Mouse (Mus musculus) CH12.LX (cell line): ENCODE measurements around the gene E2f2. TPM values are rescaled to one million over a fixed set of nuclear protein-coding genes. Genes with fewer than 3 reads are reported as not detected.

Experiments used
- DNase-seq: peaks from one replicate; pipeline ENCODE4 v3.0.0-alpha.2; 2013; ENCODE audit errors: extremely low read depth
- H3K27ac ChIP-seq: 2 replicates; pipeline ENCODE4 v1.5.1; 2012; ENCODE audit warnings: low read depth, mild to moderate bottlenecking, control low read depth, moderate library complexity; ENCODE audit not compliant: insufficient read depth
- H3K27me3 ChIP-seq: replicated peaks from 2 replicates; pipeline ENCODE3; 2012; ENCODE audit warnings: inconsistent platforms
- H3K36me3 ChIP-seq, 2 experiments: replicated peaks in 1 of 2; 2 replicates each; pipeline versions ENCODE3 to v1.6.1; 2012; ENCODE audit warnings: inconsistent platforms in 1 of 2, low read length in 1 of 2, mild to moderate bottlenecking in 1 of 2, mixed read lengths in 1 of 2, moderate library complexity in 1 of 2; ENCODE audit not compliant: control insufficient read depth in 1 of 2, insufficient read depth in 1 of 2
- H3K4me1 ChIP-seq, 2 experiments: 2 replicates each; pipeline ENCODE4 v1.6.1; 2012; ENCODE audit warnings: inconsistent platforms in 1 of 2, moderate library complexity in 1 of 2; ENCODE audit not compliant: insufficient read depth in 2 of 2, control insufficient read depth in 1 of 2
- H3K4me2 ChIP-seq: 2 replicates; pipeline ENCODE4 v1.6.1; 2012; ENCODE audit warnings: low read depth, mild to moderate bottlenecking, control low read depth; ENCODE audit not compliant: poor library complexity, insufficient read depth, severe bottlenecking
- H3K4me3 ChIP-seq, 3 experiments: fragments of 150-350 bp in 1 of 3; sonication (generic) in 1 of 3; replicated peaks in 1 of 3; 2 replicates each; pipeline versions ENCODE3 to v1.5.1; 2011 to 2012; ENCODE audit warnings: low read depth in 2 of 3, low read length in 2 of 3, mild to moderate bottlenecking in 2 of 3, moderate library complexity in 2 of 3, control low read depth in 1 of 3, improper control_type of control experiment in 1 of 3, inconsistent platforms in 1 of 3, mixed read lengths in 1 of 3; ENCODE audit not compliant: poor library complexity in 1 of 3
- H3K79me2 ChIP-seq: replicated peaks from 2 replicates; pipeline ENCODE4 v1.6.1; 2012; ENCODE audit warnings: mild to moderate bottlenecking, moderate library complexity; ENCODE audit not compliant: control insufficient read depth, poor library complexity, insufficient read depth, severe bottlenecking; ENCODE audit errors: extremely low read depth
- H3K9ac ChIP-seq: 2 replicates; pipeline ENCODE4 v1.6.1; 2012; ENCODE audit warnings: low read depth, mild to moderate bottlenecking, control low read depth, moderate library complexity; ENCODE audit not compliant: insufficient read depth
- H3K9me3 ChIP-seq: replicated peaks from 2 replicates; pipeline ENCODE3; 2012; ENCODE audit warnings: low read length, inconsistent platforms, mixed read lengths
- BHLHE40 ChIP-seq: IDR thresholded peaks from 2 replicates; pipeline ENCODE4 v1.6.1; 2011; ENCODE audit warnings: mild to moderate bottlenecking, low read depth, low read length, improper control_type of control experiment
- CHD2 ChIP-seq: IDR thresholded peaks from 2 replicates; pipeline ENCODE4 v1.6.1; 2011; ENCODE audit warnings: low read length, improper control_type of control experiment
- ELF1 ChIP-seq: IDR thresholded peaks from 2 replicates; pipeline ENCODE4 v1.6.1; 2014; ENCODE audit warnings: low read depth, mild to moderate bottlenecking, inconsistent platforms, low read length, improper control_type of control experiment
- EP300 ChIP-seq: IDR thresholded peaks from 2 replicates; pipeline ENCODE4 v1.6.1; 2011; ENCODE audit warnings: low read length, improper control_type of control experiment
- ETS1 ChIP-seq: conservative IDR thresholded peaks from 2 replicates; pipeline ENCODE4 v1.6.1; 2012; ENCODE audit warnings: low read depth, mild to moderate bottlenecking, inconsistent platforms, low read length, improper control_type of control experiment, moderate library complexity
- GABPA ChIP-seq: IDR thresholded peaks from 2 replicates; pipeline ENCODE4 v1.6.1; 2012; ENCODE audit warnings: low read depth, low read length, improper control_type of control experiment, inconsistent platforms; ENCODE audit not compliant: insufficient replicate concordance
- IRF4 ChIP-seq: IDR thresholded peaks from 2 replicates; pipeline ENCODE4 v1.6.1; 2014; ENCODE audit warnings: low read depth, mild to moderate bottlenecking, inconsistent platforms, low read length, improper control_type of control experiment
- JUN ChIP-seq: IDR thresholded peaks from 2 replicates; pipeline ENCODE4 v1.6.1; 2011; ENCODE audit warnings: low read depth, mild to moderate bottlenecking, low read length, improper control_type of control experiment, moderate library complexity; ENCODE audit not compliant: insufficient read depth
- KAT2A ChIP-seq: IDR thresholded peaks from 2 replicates; pipeline ENCODE4 v1.6.1; 2012; ENCODE audit warnings: low read length, improper control_type of control experiment, inconsistent platforms; ENCODE audit not compliant: insufficient replicate concordance
- MAFK ChIP-seq: IDR thresholded peaks from 2 replicates; pipeline ENCODE4 v1.6.1; 2011; ENCODE audit warnings: low read length, improper control_type of control experiment; ENCODE audit not compliant: insufficient replicate concordance
- MAX ChIP-seq: IDR thresholded peaks from 2 replicates; pipeline ENCODE4 v1.6.1; 2011; ENCODE audit warnings: low read length, improper control_type of control experiment
- MAZ ChIP-seq: IDR thresholded peaks from 2 replicates; pipeline ENCODE4 v1.6.1; 2012; ENCODE audit warnings: low read depth, mild to moderate bottlenecking, inconsistent platforms, low read length, improper control_type of control experiment, moderate library complexity
- MEF2A ChIP-seq: IDR thresholded peaks from 2 replicates; pipeline ENCODE4 v1.6.1; 2014; ENCODE audit warnings: low read depth, mild to moderate bottlenecking, inconsistent platforms, low read length, improper control_type of control experiment, borderline replicate concordance
- MXI1 ChIP-seq: IDR thresholded peaks from 2 replicates; pipeline ENCODE4 v1.6.1; 2011; ENCODE audit warnings: mild to moderate bottlenecking, low read depth, low read length, improper control_type of control experiment
- MYC ChIP-seq: IDR thresholded peaks from 2 replicates; pipeline ENCODE4 v1.6.1; 2011; ENCODE audit warnings: low read depth, mild to moderate bottlenecking, improper control_type of control experiment, low read length
- PAX5 ChIP-seq: IDR thresholded peaks from 2 replicates; pipeline ENCODE4 v1.6.1; 2012; ENCODE audit warnings: low read length, inconsistent platforms, mixed read lengths
- RCOR1 ChIP-seq: conservative IDR thresholded peaks from 2 replicates; pipeline ENCODE4 v1.6.1; 2012; ENCODE audit warnings: low read depth, mild to moderate bottlenecking, inconsistent platforms, low read length, improper control_type of control experiment
- SMC3 ChIP-seq: IDR thresholded peaks from 2 replicates; pipeline ENCODE4 v1.6.1; 2011; ENCODE audit warnings: low read depth, low read length, improper control_type of control experiment
- TBP ChIP-seq: conservative IDR thresholded peaks from 2 replicates; pipeline ENCODE4 v1.6.1; 2011; ENCODE audit warnings: low read depth, low read length, improper control_type of control experiment
- TCF12 ChIP-seq: IDR thresholded peaks from 2 replicates; pipeline ENCODE4 v1.6.1; 2014; ENCODE audit warnings: low read depth, mild to moderate bottlenecking, inconsistent platforms, low read length, improper control_type of control experiment
- USF1 ChIP-seq: IDR thresholded peaks from 2 replicates; pipeline ENCODE4 v1.6.1; 2014; ENCODE audit warnings: low read depth, mild to moderate bottlenecking, inconsistent platforms, low read length, improper control_type of control experiment
- USF2 ChIP-seq: conservative IDR thresholded peaks from 2 replicates; pipeline ENCODE4 v1.6.1; 2011; ENCODE audit warnings: low read depth, low read length, improper control_type of control experiment
- ZKSCAN1 ChIP-seq: IDR thresholded peaks from 2 replicates; pipeline ENCODE4 v1.6.1; 2012; ENCODE audit warnings: low read depth, inconsistent platforms, low read length, improper control_type of control experiment, borderline replicate concordance
- ZMIZ1 ChIP-seq: IDR thresholded peaks from 2 replicates; pipeline ENCODE4 v1.6.1; 2012; ENCODE audit warnings: low read depth, mild to moderate bottlenecking, inconsistent platforms, low read length, improper control_type of control experiment
- ZNF384 ChIP-seq: IDR thresholded peaks from 2 replicates; pipeline ENCODE4 v1.6.1; 2012; ENCODE audit warnings: low read depth, low read length, improper control_type of control experiment, inconsistent platforms
- dilution Hi-C: fragments of 300-500 bp; cut with MboI; formaldehyde crosslinking; loops from 2 replicates; pipeline ENCODE4 v1.14.3; 2020; ENCODE audit warnings: low sequenced_read_pairs; ENCODE audit not compliant: extremely low pct_unique_long_range_greater_than_20kb, extremely low pct_ligation_motif_present
- in situ Hi-C: fragments of 300-500 bp; cut with MboI; formaldehyde crosslinking; loops from 3 replicates; pipeline ENCODE4 v1.14.3; 2019; ENCODE audit warnings: low sequenced_read_pairs, low pct_ligation_motif_present, low pct_unique_long_range_greater_than_20kb, mixed read lengths
- polyA plus RNA-seq: library from polyadenylated mRNA; unstranded; fragments of >175 nt; gene quantifications from 2 replicates; pipeline ENCODE4 v1.2.1, GENCODE M21; 2012; ENCODE audit warnings: low read depth; ENCODE audit not compliant: insufficient read length
- total RNA-seq, 2 experiments: library from RNA; depleted of rRNA; stranded (reverse); fragments of 300-350 nt in 1 of 2; fragments of >200 nt in 1 of 2; gene quantifications; 2 replicates each; pipeline ENCODE4 v1.2.3; 2012 to 2014

E2f2 gene
- total and polyA plus RNA-seq, 3 experiments = 3.9 to 7.2 (median 4.4) TPM

- H3K27me3 ChIP-seq = peaks cover 11% of the 10 kb centered on the region
- H3K4me2 ChIP-seq = no peak overlapping the region
- H3K79me2 ChIP-seq = no peaks in the 10 kb centered on the region
- dilution Hi-C loops = no loop called here
- in situ Hi-C loops = no loop called here
- no peak overlapping the region for H3K4me3 ChIP-seq
- TF ChIP-seq PAX5 = no peak
- TF ChIP-seq CHD2 = no peak
- no peak for TF ChIP-seq SMC3
- TF ChIP-seq GABPA = no peak
- TF ChIP-seq ELF1 = no peak
- TF ChIP-seq TBP = no peak
- no peak for TF ChIP-seq ZMIZ1
- TF ChIP-seq TCF12 = no peak
- TF ChIP-seq MAZ = no peak
- TF ChIP-seq MAX = no peak
- TF ChIP-seq MEF2A = no peak
- TF ChIP-seq JUN = no peak
- no peak for TF ChIP-seq BHLHE40
- no peak for TF ChIP-seq ZNF384
- TF ChIP-seq ZKSCAN1 = no peak
- no peak for TF ChIP-seq USF1
- TF ChIP-seq MXI1 = no peak
- peaks cover 36 to 69% of the 10 kb centered on the region in 2 experiments for H3K4me1 ChIP-seq
- no peaks in the 10 kb centered on the region for H3K36me3 ChIP-seq
- H3K27ac ChIP-seq = no peak overlapping the region
- no peak for DNase-seq
- peaks cover 10% of the 10 kb centered on the region for H3K9me3 ChIP-seq
- no peak overlapping the region for H3K9ac ChIP-seq
These were observed 46.2 kb upstream of the E2f2 start for GRCm38 (mm10) chr4:136126019-136126418.

- no peaks in the 10 kb centered on the region for H3K36me3 ChIP-seq
- peak; percentile 55 for TF ChIP-seq MEF2A
- TF ChIP-seq MYC = no peak
- TF ChIP-seq ZKSCAN1 = no peak
- TF ChIP-seq ETS1 = peak; percentile 78
- no peak for TF ChIP-seq MXI1
- TF ChIP-seq USF2 = no peak
- TF ChIP-seq KAT2A = 0 out of 2 replicates have a peak, but pooled peaks have one; percentile 35
- TF ChIP-seq MAFK = no peak
- 0 out of 2 replicates have a peak, but pooled peaks have one; percentile 35 for TF ChIP-seq MAX
- TF ChIP-seq TCF12 = peak; percentile 83
- peak; percentile 80 for TF ChIP-seq BHLHE40
- peak; percentile 63 for TF ChIP-seq EP300
- TF ChIP-seq RCOR1 = no peak
- TF ChIP-seq IRF4 = peak; percentile 48
- TF ChIP-seq ELF1 = 0 out of 2 replicates have a peak, but pooled peaks have one; percentile 20
- TF ChIP-seq USF1 = no peak
- H3K4me3 ChIP-seq = no peak overlapping the region
- H3K9ac ChIP-seq = no peak overlapping the region
- dilution Hi-C loops = no loop called here
- peaks cover 26 to 53% of the 10 kb centered on the region in 2 experiments for H3K4me1 ChIP-seq
- no peaks in the 10 kb centered on the region for H3K79me2 ChIP-seq
- peak; percentile 87 for DNase-seq
- H3K27me3 ChIP-seq = peaks cover 24% of the 10 kb centered on the region
- peaks cover 10% of the 10 kb centered on the region for H3K9me3 ChIP-seq
- in situ Hi-C loops = no loop called here
- H3K4me2 ChIP-seq = no peak overlapping the region
- no peak overlapping the region for H3K27ac ChIP-seq
These were observed 44.5 kb upstream of the E2f2 start for GRCm38 (mm10) chr4:136127670-136128069.
